Mouse (Mus musculus): Measurements from ENCODE around the gene Nupl1. TPM values are rescaled to one million over a fixed set of nuclear protein-coding genes. Genes with fewer than 3 reads are reported as not detected.

The Nupl1 gene
- total and polyA plus RNA-seq, 2 experiments from 2014 or later = 0.04 TPM; not detected in 1

GRCm38 (mm10) chr14:60143234-60143633 is 108.0 kb downstream of the Nupl1 start:
- 76% methylated on average over 10 of the region's 10 CpGs for WGBS
- no peak for TF ChIP-seq CTCF (IDR thresholded peaks at IDR 0.05; ENCODE audit: low read depth)
- TF ChIP-seq EP300 (IDR thresholded peaks at IDR 0.05; ENCODE audit: low read depth) = no peak
- ATAC-seq (ENCODE audit: insufficient read depth, low read depth) = no peak
- Histone ChIP-seq H3K27ac (ENCODE audit: low read depth) (no peak overlapping the region), H3K27me3 (ENCODE audit: control insufficient read depth, insufficient read depth, low read length) (no peaks in the 10 kb centered on the region), H3K4me1 (ENCODE audit: control insufficient read depth, insufficient read depth) (no peaks in the 10 kb centered on the region), H3K9me3 (replicated peaks; ENCODE audit: control insufficient read depth, low read length) (no peaks in the 10 kb centered on the region), H3K9ac (replicated peaks; ENCODE audit: low read depth, low read length) (no peak overlapping the region), H3K36me3 (replicated peaks; ENCODE audit: control insufficient read depth, insufficient read depth, low read length) (no peaks in the 10 kb centered on the region), H3K4me2 (ENCODE audit: low read depth, low read length) (no peak overlapping the region), H3K4me3 (ENCODE audit: low read depth, low read length) (no peak overlapping the region)
- no peak for DNase-seq (ENCODE audit: low spot score)

DNA sequence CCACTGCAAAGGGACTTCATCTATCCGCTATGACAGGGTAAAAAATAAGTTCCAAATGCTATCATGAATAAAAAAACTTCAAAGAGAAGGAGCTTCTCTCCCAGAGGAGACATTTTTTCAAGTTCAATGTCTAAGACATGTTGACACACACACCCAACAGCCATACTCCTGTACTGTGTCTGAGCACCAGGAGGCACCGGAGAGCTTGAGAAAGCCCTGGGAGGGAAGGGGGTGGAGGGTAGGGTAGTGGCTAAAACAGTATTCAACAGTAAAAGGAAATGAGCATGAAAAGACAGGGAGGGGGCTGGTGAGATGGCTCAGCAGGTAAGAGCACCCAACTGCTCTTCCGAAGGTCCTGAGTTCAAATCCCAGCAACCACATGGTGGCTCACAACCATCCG is 112.9 kb downstream of the Nupl1 start:
- 94% methylated on average over 3 of the region's 4 CpGs for WGBS
- ATAC-seq (ENCODE audit: insufficient read depth, low read depth) = no peak
- no peaks in the 10 kb centered on the region for H3K4me1 ChIP-seq (ENCODE audit: control insufficient read depth, insufficient read depth)
- H3K9me3 ChIP-seq (replicated peaks; ENCODE audit: control insufficient read depth, low read length) = no peaks in the 10 kb centered on the region
- no peak overlapping the region for H3K4me3 ChIP-seq (ENCODE audit: low read depth, low read length)
- H3K9ac ChIP-seq (replicated peaks; ENCODE audit: low read depth, low read length) = no peak overlapping the region
- TF ChIP-seq EP300 (IDR thresholded peaks at IDR 0.05; ENCODE audit: low read depth) = no peak
- TF ChIP-seq CTCF (IDR thresholded peaks at IDR 0.05; ENCODE audit: low read depth) = no peak
- no peak overlapping the region for H3K4me2 ChIP-seq (ENCODE audit: low read depth, low read length)
- no peak overlapping the region for H3K27ac ChIP-seq (ENCODE audit: low read depth)
- no peak for DNase-seq (ENCODE audit: low spot score)
- H3K36me3 ChIP-seq (replicated peaks; ENCODE audit: control insufficient read depth, insufficient read depth, low read length) = no peaks in the 10 kb centered on the region
- no peaks in the 10 kb centered on the region for H3K27me3 ChIP-seq (ENCODE audit: control insufficient read depth, insufficient read depth, low read length)

DNA sequence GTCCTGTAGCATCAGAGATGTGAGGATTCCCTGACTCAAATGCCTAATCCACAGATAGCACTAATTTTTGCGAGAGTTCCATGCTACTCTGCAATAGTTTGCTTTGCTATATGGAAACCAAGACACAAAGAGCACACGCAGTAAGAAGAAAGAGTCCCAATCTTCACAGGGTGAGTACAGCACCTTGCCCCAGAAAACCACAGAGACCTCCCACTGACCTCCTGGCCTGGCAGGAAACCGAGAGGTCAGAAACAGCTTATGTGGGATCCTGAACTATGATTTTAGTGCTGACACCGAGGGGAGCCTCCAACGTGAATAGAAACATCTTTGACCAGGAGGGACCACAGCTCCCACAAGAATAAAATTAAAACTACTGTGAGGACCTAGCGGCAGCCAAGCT is 113.4 kb downstream of the Nupl1 start:
- Histone ChIP-seq H3K27me3 (ENCODE audit: control insufficient read depth, insufficient read depth, low read length) (no peaks in the 10 kb centered on the region), H3K4me1 (ENCODE audit: control insufficient read depth, insufficient read depth) (no peaks in the 10 kb centered on the region), H3K36me3 (replicated peaks; ENCODE audit: control insufficient read depth, insufficient read depth, low read length) (no peaks in the 10 kb centered on the region), H3K4me3 (ENCODE audit: low read depth, low read length) (no peak overlapping the region), H3K27ac (ENCODE audit: low read depth) (no peak overlapping the region), H3K9ac (replicated peaks; ENCODE audit: low read depth, low read length) (no peak overlapping the region), H3K9me3 (replicated peaks; ENCODE audit: control insufficient read depth, low read length) (no peaks in the 10 kb centered on the region), H3K4me2 (ENCODE audit: low read depth, low read length) (no peak overlapping the region)
- 75% methylated on average over 6 of the region's 6 CpGs for WGBS
- DNase-seq (ENCODE audit: low spot score) (no peak), ATAC-seq (ENCODE audit: insufficient read depth, low read depth) (no peak)
- TF ChIP-seq CTCF (IDR thresholded peaks at IDR 0.05; ENCODE audit: low read depth) (no peak), EP300 (IDR thresholded peaks at IDR 0.05; ENCODE audit: low read depth) (no peak)

- no peak for ATAC-seq (ENCODE audit: insufficient read depth, low read depth)
- no peak overlapping the region for H3K4me2 ChIP-seq (ENCODE audit: low read depth, low read length)
- no peak overlapping the region for H3K27ac ChIP-seq (ENCODE audit: low read depth)
- no peaks in the 10 kb centered on the region for H3K27me3 ChIP-seq (ENCODE audit: control insufficient read depth, insufficient read depth, low read length)
- H3K4me3 ChIP-seq (ENCODE audit: low read depth, low read length) = no peak overlapping the region
- WGBS = 81% methylated on average over 4 of the region's 4 CpGs
- TF ChIP-seq CTCF (IDR thresholded peaks at IDR 0.05; ENCODE audit: low read depth) (no peak), EP300 (IDR thresholded peaks at IDR 0.05; ENCODE audit: low read depth) (no peak)
- no peaks in the 10 kb centered on the region for H3K36me3 ChIP-seq (replicated peaks; ENCODE audit: control insufficient read depth, insufficient read depth, low read length)
- no peak for DNase-seq (ENCODE audit: low spot score)
- no peaks in the 10 kb centered on the region for H3K4me1 ChIP-seq (ENCODE audit: control insufficient read depth, insufficient read depth)
- H3K9ac ChIP-seq (replicated peaks; ENCODE audit: low read depth, low read length) = no peak overlapping the region
- no peaks in the 10 kb centered on the region for H3K9me3 ChIP-seq (replicated peaks; ENCODE audit: control insufficient read depth, low read length)
These were observed 115.4 kb downstream of the Nupl1 start for GRCm38 (mm10) chr14:60135801-60136200.

GRCm38 (mm10) chr14:60134720-60135119 is 116.5 kb downstream of the Nupl1 start:
- 91% methylated on average over 9 of the region's 9 CpGs for WGBS
- Histone ChIP-seq H3K4me3 (ENCODE audit: low read depth, low read length) (no peak overlapping the region), H3K9ac (replicated peaks; ENCODE audit: low read depth, low read length) (no peak overlapping the region), H3K27ac (ENCODE audit: low read depth) (no peak overlapping the region), H3K9me3 (replicated peaks; ENCODE audit: control insufficient read depth, low read length) (no peaks in the 10 kb centered on the region), H3K27me3 (ENCODE audit: control insufficient read depth, insufficient read depth, low read length) (no peaks in the 10 kb centered on the region), H3K4me2 (ENCODE audit: low read depth, low read length) (no peak overlapping the region), H3K4me1 (ENCODE audit: control insufficient read depth, insufficient read depth) (no peaks in the 10 kb centered on the region), H3K36me3 (replicated peaks; ENCODE audit: control insufficient read depth, insufficient read depth, low read length) (no peaks in the 10 kb centered on the region)
- DNase-seq (ENCODE audit: low spot score) (no peak), ATAC-seq (ENCODE audit: insufficient read depth, low read depth) (no peak)
- no peak for TF ChIP-seq CTCF (IDR thresholded peaks at IDR 0.05; ENCODE audit: low read depth)

MicroRNAs within 50 kb of the gene (microRNA counts, 519-probe panel; counts per million panel counts)
- microRNA mmu-miR-719 = not detected

Small RNA genes lying within 50 kb of the gene (microRNA-seq; reads per million reads assigned to microRNA genes)
- not detected for gene Mir719

Other genes starting within 250 kb of the Nupl1 start
- gene Atp8a2, start 54.3 kb downstream of the Nupl1 start, total RNA-seq (2014; rRNA removed; ENCODE audit: low replicate concordance) = 2.8 and 115 TPM in 2 replicates
- gene Atp8a2, start 54.3 kb downstream of the Nupl1 start, polyA plus RNA-seq (2015; fragmentation: Nextera tagmentation; extraction: Ambion mirVana) = 4.9 and 5.2 TPM in 2 replicates
- gene Gm49336, start 76 bp upstream of the Nupl1 start, total RNA-seq (2014; rRNA removed; ENCODE audit: low replicate concordance) = 43.7 and 51.6 TPM in 2 replicates
- 17.5 and 19.8 TPM in 2 replicates for gene Gm49336, start 76 bp upstream of the Nupl1 start, polyA plus RNA-seq (2015; fragmentation: Nextera tagmentation; extraction: Ambion mirVana)
- gene Mtmr6, start 13.8 kb upstream of the Nupl1 start, total RNA-seq (2014; rRNA removed; ENCODE audit: low replicate concordance) = 18.7 and 29.0 TPM in 2 replicates
- 20.8 and 21.8 TPM in 2 replicates for gene Mtmr6, start 13.8 kb upstream of the Nupl1 start, polyA plus RNA-seq (2015; fragmentation: Nextera tagmentation; extraction: Ambion mirVana)
- gene Amer2, start 121.8 kb upstream of the Nupl1 start, total RNA-seq (2014; rRNA removed; ENCODE audit: low replicate concordance) = 0.12 TPM in 1 of 2 replicates, not detected in the other
- gene Amer2, start 121.8 kb upstream of the Nupl1 start, polyA plus RNA-seq (2015; fragmentation: Nextera tagmentation; extraction: Ambion mirVana) = 0.10 and 0.15 TPM in 2 replicates